8 mouse cellular contexts compared by ENCODE assay signal in genomic region chr6:98132931-98133330, GRCm38 (mm10).
DNase-seq lines count a peak whose midpoint lies in the region.

No protein-coding gene starts in this region.

- intact Hi-C loops in left cerebral cortex, postnatal 14 days (cut with DNase I): loop anchor here (1.0 to 10.0 kb wide), 3 partner anchors 122 to 392 kb away; no protein-coding TSS in a partner anchor

- peak; percentile 37 for DNase-seq in adrenal gland, postnatal 10 days
- no peak for DNase-seq in adrenal gland, adult 18-20 months (ENCODE audit: low spot score in 2 of 2)
- peak; percentile 16 for DNase-seq in kidney, postnatal 14 days
- DNase-seq in kidney, adult 18-20 months: no peak
- peak; percentile 17 for DNase-seq in fibroblast of lung, adult 2 months (ENCODE audit: low read depth)
- DNase-seq in left cerebral cortex, postnatal 14 days (ENCODE audit: low spot score in 2 of 2): peak; percentile 76 to 78
- peak; percentile 55 for DNase-seq in telencephalon, adult 2 months (ENCODE audit: low read depth, low spot score)
- no peak for DNase-seq in spleen, postnatal 14 days (ENCODE audit: low spot score in 2 of 2)

Comparison
In these comparisons a context has a peak if more than half of its experiments do, and no peak if none do; other contexts are left out.
1. DNase-seq: peak in adrenal gland, postnatal 10 days (single experiment), kidney, postnatal 14 days (single experiment), fibroblast of lung, adult 2 months (single experiment), left cerebral cortex, postnatal 14 days (2 of 2) and telencephalon, adult 2 months (single experiment); none in adrenal gland, adult 18-20 months (0 of 2), kidney, adult 18-20 months (single experiment) and spleen, postnatal 14 days (0 of 2).